Mouse (Mus musculus): Measurements from ENCODE around the gene Abcd1.
"Not testable (repeated sequence)": the region's sequence is repeated elsewhere in the genome, so short reads cannot be mapped to it uniquely, and the experiment has no call there.

The Abcd1 gene

GRCm38 (mm10) chrX:73739841-73740240 is 23.4 kb downstream of the Abcd1 start:
- DNase-seq (ENCODE audit: low spot score in 2 of 2), result not testable (repeated sequence)

- no peak for DNase-seq (ENCODE audit: low spot score in 2 of 2)
These were observed 28.5 kb downstream of the Abcd1 start for GRCm38 (mm10) chrX:73744774-73745481.

- no peak for DNase-seq (ENCODE audit: low spot score in 2 of 2)
These were observed 32.6 kb downstream of the Abcd1 start for GRCm38 (mm10) chrX:73748977-73749376.

- no peak for DNase-seq (ENCODE audit: low spot score in 2 of 2)
These were observed 40.1 kb downstream of the Abcd1 start, which contains the start of gene Plxnb3 for GRCm38 (mm10) chrX:73756334-73757140. Gene Plxnb3 (plus strand): TSS chrX:73757090.

- DNase-seq (ENCODE audit: low spot score in 2 of 2), result no peak
These were observed 42.4 kb downstream of the Abcd1 start for GRCm38 (mm10) chrX:73758611-73759290.

GRCm38 (mm10) chrX:73765311-73765710 is 48.9 kb downstream of the Abcd1 start:
- DNase-seq (ENCODE audit: low spot score in 2 of 2), result peak; percentile 33 to 62

- peak; percentile 22 to 78 for DNase-seq (ENCODE audit: low spot score in 2 of 2)
These were observed 50.9 kb downstream of the Abcd1 start for GRCm38 (mm10) chrX:73767267-73767666.

- peak in 1 of 2 experiments; percentile 36 for DNase-seq (ENCODE audit: low spot score in 2 of 2)
These were observed 57.9 kb downstream of the Abcd1 start, which contains the start of gene Srpk3 for GRCm38 (mm10) chrX:73774168-73774760. Gene Srpk3 (plus strand): TSS chrX:73774405.

GRCm38 (mm10) chrX:73774802-73775483 is 58.5 kb downstream of the Abcd1 start:
- no peak for DNase-seq (ENCODE audit: low spot score in 2 of 2)

- no peak for DNase-seq (ENCODE audit: low spot score in 2 of 2)
These were observed 65.8 kb downstream of the Abcd1 start for GRCm38 (mm10) chrX:73782227-73782626.

- no peak for DNase-seq (ENCODE audit: low spot score in 2 of 2)
These were observed 69.3 kb downstream of the Abcd1 start for GRCm38 (mm10) chrX:73785666-73786065.

GRCm38 (mm10) chrX:73786364-73787224 is 70.2 kb downstream of the Abcd1 start, which contains the start of the genes Idh3g and Ssr4:
Gene Idh3g (minus strand): TSS chrX:73786897.
Gene Ssr4 (plus strand): TSS chrX:73787028.
- peak; percentile 88 to 94 for DNase-seq (ENCODE audit: low spot score in 2 of 2)

- DNase-seq (ENCODE audit: low spot score in 2 of 2), result no peak
These were observed 70.8 kb downstream of the Abcd1 start for GRCm38 (mm10) chrX:73787225-73787558.
